Mouse (Mus musculus) layer of hippocampus, adult 2 months (tissue): ENCODE data around the gene B3galt1. TPM values are rescaled to one million over a fixed set of nuclear protein-coding genes. Genes with fewer than 3 reads are reported as not detected.

ENCODE experiments used
- DNase-seq, 2 experiments: peaks; one replicate each; pipeline ENCODE4 v3.0.0; 2022; ENCODE audit warnings: low spot score in 2 of 2
- H3K27ac ChIP-seq: fragments of 200-600 bp; 2 replicates; pipeline ENCODE4 v1.8.1; 2022
- H3K4me3 ChIP-seq: fragments of 200-600 bp; 2 replicates; pipeline ENCODE4 v1.8.1; 2022; ENCODE audit warnings: mild to moderate bottlenecking
- CTCF ChIP-seq: fragments of 200-600 bp; conservative IDR thresholded peaks from 2 replicates; pipeline ENCODE4 v1.8.1; 2022; ENCODE audit warnings: antibody characterized with exemption, mild to moderate bottlenecking, moderate library complexity
- total RNA-seq, 2 experiments: library from RNA; stranded (reverse); gene quantifications; 2 replicates each; pipeline ENCODE4 v1.2.3; 2021

Gene B3galt1
- total RNA-seq, 2 experiments from 2014 or later = 79.7 to 80.5 TPM

- peak; percentile 25 to 48 for DNase-seq
- no peak overlapping the region for H3K4me3 ChIP-seq
- H3K27ac ChIP-seq = peak overlapping the region; percentile 80
- no peak for TF ChIP-seq CTCF
These were observed 332.5 kb downstream of the B3galt1 start for GRCm38 (mm10) chr2:67897956-67898689.

DNA sequence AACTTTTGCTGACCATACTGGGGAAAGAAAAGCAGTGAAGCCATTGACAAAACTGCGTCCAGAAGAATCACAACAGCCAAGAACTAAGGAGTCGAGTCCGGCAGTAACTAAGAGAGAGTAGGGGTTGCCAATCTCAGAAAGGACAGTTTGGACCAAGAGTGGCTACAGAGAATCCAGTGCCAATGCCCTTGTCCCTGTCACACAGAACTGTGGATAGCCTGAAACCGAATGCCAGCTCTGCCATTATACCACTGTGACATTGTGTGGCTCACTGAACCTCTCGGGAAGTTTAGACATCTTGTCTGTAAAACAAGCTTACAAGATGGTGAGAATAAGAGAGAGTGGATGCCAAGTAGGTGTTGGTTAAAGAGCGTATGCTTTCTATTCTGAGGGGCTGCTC, 335.9 kb downstream of the B3galt1 start:
- no peak for TF ChIP-seq CTCF
- DNase-seq = no peak
- Histone ChIP-seq H3K4me3 (no peak overlapping the region), H3K27ac (peak overlapping the region; percentile 78)

DNA sequence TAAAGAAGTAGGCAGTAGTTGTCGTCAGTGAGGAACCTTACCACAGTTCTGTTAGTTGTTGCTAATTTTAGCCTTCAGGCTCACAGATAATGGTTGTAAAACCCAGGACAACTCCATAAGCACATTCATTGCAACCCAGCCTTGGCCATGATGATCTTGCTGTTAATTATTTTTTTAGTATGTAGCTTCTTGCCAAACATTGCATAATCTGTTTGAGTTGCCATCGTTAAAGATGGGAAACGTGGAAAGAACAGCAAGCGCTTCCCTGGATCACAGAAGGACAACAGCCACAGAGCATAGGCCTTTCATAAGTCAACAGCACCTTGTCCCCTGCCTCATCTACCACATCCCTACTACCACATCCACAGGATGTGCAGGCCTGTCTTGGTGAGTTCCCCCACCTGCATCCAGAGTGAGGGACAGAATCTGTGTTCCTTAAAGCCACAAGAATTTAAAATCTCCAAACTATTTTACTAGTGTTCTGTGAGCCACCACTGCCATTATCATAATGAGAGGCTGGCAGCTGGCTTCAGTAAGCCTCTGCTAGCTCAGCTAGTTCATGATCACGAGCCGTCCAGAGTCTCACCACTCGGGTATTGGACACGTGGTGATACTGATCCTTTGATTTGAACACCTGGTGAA, 337.1 kb downstream of the B3galt1 start:
- no peak overlapping the region for H3K4me3 ChIP-seq
- no peak for TF ChIP-seq CTCF
- no peak for DNase-seq
- peak overlapping the region; percentile 78; the same call in 1 of the 2 replicates for H3K27ac ChIP-seq

DNA sequence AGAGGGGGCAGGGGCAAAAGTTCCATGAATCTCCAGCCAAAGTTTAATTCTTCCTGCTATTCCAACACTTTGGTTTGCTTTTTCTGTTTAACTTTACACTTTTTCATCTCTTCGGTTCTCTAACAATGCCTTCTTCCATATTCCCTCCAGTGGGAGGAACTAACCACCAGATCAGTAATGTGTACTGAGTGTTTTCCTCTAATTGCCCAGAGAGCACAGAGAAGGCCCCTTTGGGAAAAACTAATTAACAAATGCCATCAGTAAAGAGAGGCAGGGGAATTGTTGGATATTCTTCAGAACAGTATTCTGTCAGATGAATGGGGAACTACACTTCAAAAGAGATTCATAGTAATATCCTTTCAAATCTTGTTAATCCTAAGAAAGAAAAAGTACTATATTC, 338.1 kb downstream of the B3galt1 start:
- no peak for TF ChIP-seq CTCF
- peak overlapping the region; percentile 78; the same call in 1 of the 2 replicates for H3K27ac ChIP-seq
- H3K4me3 ChIP-seq = no peak overlapping the region
- no peak for DNase-seq

GRCm38 (mm10) chr2:67931994-67932393, 366.3 kb downstream of the B3galt1 start:
- H3K27ac ChIP-seq = no peak overlapping the region
- TF ChIP-seq CTCF = no peak

GRCm38 (mm10) chr2:67948408-67948807, 382.7 kb downstream of the B3galt1 start:
- no peak overlapping the region for H3K27ac ChIP-seq
- no peak overlapping the region for H3K4me3 ChIP-seq
- DNase-seq = peak in 1 of 2 experiments; percentile 18
- TF ChIP-seq CTCF = no peak

More at GRCm38 (mm10) chr2:67931994-67932393, 366.3 kb downstream of the B3galt1 start:
- no peak for DNase-seq
- H3K4me3 ChIP-seq = no peak overlapping the region

DNA sequence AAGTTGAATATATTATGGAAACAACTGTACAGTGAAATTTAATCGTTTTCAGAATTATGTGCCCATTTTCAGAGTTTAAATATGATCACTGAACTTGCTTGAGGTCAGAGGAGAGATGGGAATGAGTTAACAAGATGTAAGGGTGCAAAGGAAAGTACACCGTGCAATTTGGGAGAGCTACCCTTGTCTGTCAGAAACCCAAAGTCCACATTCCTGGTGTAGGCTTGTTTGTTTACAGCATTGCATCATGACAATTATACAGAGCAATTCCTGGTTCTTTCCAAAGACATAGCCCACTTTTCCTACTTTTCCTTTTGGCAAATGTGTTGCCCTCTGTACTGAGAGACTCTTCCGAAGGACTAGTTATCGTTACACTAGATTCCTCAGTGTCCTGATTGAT, 390.5 kb downstream of the B3galt1 start:
- Histone ChIP-seq H3K27ac (no peak overlapping the region), H3K4me3 (no peak overlapping the region)
- no peak for DNase-seq
- no peak for TF ChIP-seq CTCF

GRCm38 (mm10) chr2:67957561-67957960, 391.9 kb downstream of the B3galt1 start:
- no peak for TF ChIP-seq CTCF
- Histone ChIP-seq H3K4me3 (no peak overlapping the region), H3K27ac (no peak overlapping the region)
- no peak for DNase-seq

DNA sequence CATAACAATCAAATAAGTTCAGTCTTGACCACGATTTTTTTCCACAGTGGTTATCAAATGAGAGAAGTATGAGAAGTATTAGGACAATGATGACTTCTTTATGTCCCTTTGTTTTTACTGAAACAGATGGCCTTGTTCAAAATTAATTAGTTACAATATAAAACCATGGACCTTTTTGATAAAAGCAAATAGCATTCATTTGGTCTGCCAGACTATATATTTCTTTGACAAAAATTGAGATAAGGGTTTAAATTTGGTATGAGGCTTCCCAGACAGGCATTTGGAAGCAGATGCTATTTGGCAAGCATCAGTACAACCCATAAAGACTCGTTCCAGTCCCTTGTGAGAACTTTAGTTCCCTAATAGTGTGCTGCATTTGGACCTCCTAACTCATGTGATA, 395.0 kb downstream of the B3galt1 start:
- Histone ChIP-seq H3K27ac (no peak overlapping the region), H3K4me3 (no peak overlapping the region)
- TF ChIP-seq CTCF = no peak
- DNase-seq = no peak

GRCm38 (mm10) chr2:67968812-67969211, 403.1 kb downstream of the B3galt1 start:
- Histone ChIP-seq H3K4me3 (no peak overlapping the region), H3K27ac (no peak overlapping the region)
- no peak for DNase-seq
- TF ChIP-seq CTCF = no peak

- TF ChIP-seq CTCF = no peak
- Histone ChIP-seq H3K27ac (no peak overlapping the region), H3K4me3 (no peak overlapping the region)
- no peak for DNase-seq
These were observed 405.4 kb downstream of the B3galt1 start for GRCm38 (mm10) chr2:67971091-67971490.

GRCm38 (mm10) chr2:67971576-67971975, 405.9 kb downstream of the B3galt1 start:
- DNase-seq = no peak
- Histone ChIP-seq H3K4me3 (no peak overlapping the region), H3K27ac (no peak overlapping the region)
- no peak for TF ChIP-seq CTCF

DNA sequence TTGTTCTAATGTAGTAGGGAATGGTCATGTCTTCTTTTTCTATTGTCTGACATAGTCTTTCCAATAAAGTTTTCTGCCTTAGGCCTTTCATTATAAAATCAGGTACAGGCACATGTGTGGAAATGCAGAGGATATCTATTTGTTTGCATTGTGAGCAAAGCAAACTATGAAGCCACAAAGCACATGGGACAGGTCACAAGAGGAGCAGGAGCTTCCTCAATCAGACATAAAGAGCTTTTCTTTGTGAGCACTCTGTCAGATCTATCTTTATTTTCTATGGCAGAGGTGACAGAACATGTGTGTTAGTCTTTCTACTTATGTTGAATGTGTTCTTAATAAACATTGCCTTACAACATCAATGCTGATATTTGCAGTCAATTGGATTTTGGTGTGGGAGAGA, 410.1 kb downstream of the B3galt1 start:
- H3K4me3 ChIP-seq = no peak overlapping the region
- TF ChIP-seq CTCF = no peak

GRCm38 (mm10) chr2:67976488-67976887, 410.8 kb downstream of the B3galt1 start:
- H3K4me3 ChIP-seq = no peak overlapping the region
- DNase-seq = no peak
- no peak for TF ChIP-seq CTCF
- no peak overlapping the region for H3K27ac ChIP-seq

More for the DNA sequence above, 410.1 kb downstream of the B3galt1 start:
- no peak overlapping the region for H3K27ac ChIP-seq
- DNase-seq = no peak
